Mouse (Mus musculus) T-helper 2 cell (primary cell): ENCODE data around the gene Mri1.

Experiments
- in situ Hi-C: fragments of 300-600 bp; cut with MboI, MseI; formaldehyde crosslinking; loops from one replicate; pipeline ENCODE4 v1.15.1; 2025; ENCODE audit warnings: high pct_unique_total_duplicates

The Mri1 gene

GRCm38 (mm10) chr8:84202938-84203917 lies 53.9 kb downstream of the Mri1 start:
- in situ Hi-C loops = no loop called here

- in situ Hi-C loops = no loop called here
These were observed 54.7 kb downstream of the Mri1 start for GRCm38 (mm10) chr8:84202466-84202865.

GRCm38 (mm10) chr8:84201545-84202245 lies 55.4 kb downstream of the Mri1 start:
- in situ Hi-C loops = no loop called here

GRCm38 (mm10) chr8:84200652-84201544 lies 56.2 kb downstream of the Mri1 start:
- in situ Hi-C loops = no loop called here

- in situ Hi-C loops = no loop called here
These were observed 57.0 kb downstream of the Mri1 start for GRCm38 (mm10) chr8:84200126-84200555.
